ENCODE assay signal across 15 mouse cellular contexts in the genomic region with DNA sequence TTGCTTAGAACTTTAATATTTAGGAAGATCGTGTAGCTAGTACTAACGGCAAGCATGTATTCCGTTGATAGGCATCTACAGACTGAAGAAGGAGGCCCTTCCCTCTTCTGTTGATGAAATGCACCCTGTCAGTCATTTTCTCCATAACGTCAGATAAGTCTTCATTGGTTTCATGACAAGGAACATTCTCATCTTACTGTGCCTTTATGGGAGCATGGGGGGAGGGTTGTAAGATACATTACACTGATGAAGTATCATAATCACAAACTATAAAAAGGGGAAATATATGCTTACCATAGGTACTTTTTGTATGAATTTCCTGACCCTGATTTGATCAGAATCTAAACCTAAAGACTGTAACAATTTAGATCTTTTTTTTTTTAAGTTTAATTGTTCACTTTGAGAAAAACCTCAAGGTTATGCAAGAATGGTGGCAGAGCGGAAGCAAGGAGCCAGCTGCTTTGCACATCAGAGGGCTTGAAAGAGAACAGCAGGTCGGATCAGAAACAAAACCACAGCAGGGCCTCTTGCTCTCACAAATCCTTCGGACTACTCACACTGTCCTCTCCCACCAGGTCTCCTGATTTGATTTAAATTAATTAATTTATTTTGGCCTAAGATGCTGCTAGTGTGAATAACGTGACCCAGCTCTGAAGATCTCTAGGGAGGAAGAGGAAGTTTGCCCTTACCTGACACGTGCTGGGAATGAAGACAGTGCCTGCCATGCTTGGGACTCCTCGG. TPM values are rescaled to one million over a fixed set of nuclear protein-coding genes. Genes with fewer than 3 reads are reported as not detected.
DNase-seq lines count a peak whose midpoint lies in the region; ATAC-seq and TF ChIP-seq lines count a peak whose summit lies in the region.
"Had no signal": no experiment of that assay in that cellular context is flagged by ENCODE, and none has a peak within 500 bp of the region (broad histone marks: within the 10 kb centered on the region; RNA-seq: fewer than 3 reads in every experiment).

A gene (plus strand): TSS at position 668 of the 741 bp plus-strand sequence.

- no peaks in the 10 kb centered on the region; the same call in 1 of the 2 replicates for H3K4me1 ChIP-seq in lung, adult 2 months (ENCODE audit: control insufficient read depth, insufficient read depth, low read length)
- no peaks in the 10 kb centered on the region for H3K4me1 ChIP-seq in lung, postnatal 0 days (ENCODE audit: insufficient read depth, low read depth, low read length)
- peaks cover 0 to 4% of the 10 kb centered on the region in 2 experiments; a peak in 2 of 4 replicates for H3K4me1 ChIP-seq in ES-E14 (ENCODE audit: control insufficient read depth in 2 of 2, insufficient read depth in 2 of 2, low read length in 2 of 2, poor library complexity in 1 of 2)
- peaks cover 6% of the 10 kb centered on the region; the same call in 1 of the 2 replicates for H3K4me1 ChIP-seq in hindbrain, embryonic 10.5 days (replicated peaks)
- H3K4me1 ChIP-seq: embryonic facial prominence, embryonic 13.5 days; limb, embryonic 13.5 days; neural tube, embryonic 12.5 days had no signal

- peak within 1 kb of the TSS; percentile 45 for H3K4me3 ChIP-seq in lung, adult 2 months (replicated peaks; ENCODE audit: extremely low read depth, low read depth, low read length)
- H3K4me3 ChIP-seq in lung, postnatal 0 days (ENCODE audit: low read depth, low read length) = no peak within 1 kb of the TSS
- H3K4me3 ChIP-seq in ES-E14 (ENCODE audit: insufficient read depth in 1 of 2, low read depth in 1 of 2, low read length in 2 of 2, poor library complexity in 1 of 2, severe bottlenecking in 1 of 2) = no peak within 1 kb of the TSS
- no peak within 1 kb of the TSS for H3K4me3 ChIP-seq in hindbrain, embryonic 10.5 days
- H3K4me3 ChIP-seq: embryonic facial prominence, embryonic 13.5 days; limb, embryonic 13.5 days; neural tube, embryonic 12.5 days had no signal

- no peaks in the 10 kb centered on the region for H3K27me3 ChIP-seq in lung, postnatal 0 days (replicated peaks; ENCODE audit: insufficient read depth, low read length)
- H3K27me3 ChIP-seq in hindbrain, embryonic 10.5 days (ENCODE audit: insufficient read depth, poor library complexity, severe bottlenecking) = no peaks in the 10 kb centered on the region
- H3K27me3 ChIP-seq: embryonic facial prominence, embryonic 13.5 days; limb, embryonic 13.5 days; neural tube, embryonic 12.5 days had no signal

- no peak for ATAC-seq in lung, postnatal 0 days
- peak; percentile 75 for ATAC-seq in megakaryocyte progenitor cell, adult 5-6 weeks (replicated peaks; ENCODE audit: poor library complexity)
- ATAC-seq: hindbrain, postnatal 0 days had no signal

- in situ Hi-C loops in ES-E14 (cut with MboI; ENCODE audit: low sequenced_read_pairs in 2 of 2, unreplicated experiment in 2 of 2) = no loop called here

- no peaks in the 10 kb centered on the region for H3K9me3 ChIP-seq in lung, postnatal 0 days (ENCODE audit: low read length)
- H3K9me3 ChIP-seq in ES-E14 (ENCODE audit: control insufficient read depth, insufficient read depth, low read depth, low read length) = no peaks in the 10 kb centered on the region
- no peaks in the 10 kb centered on the region for H3K9me3 ChIP-seq in hindbrain, embryonic 10.5 days
- H3K9me3 ChIP-seq: embryonic facial prominence, embryonic 13.5 days; limb, embryonic 13.5 days; neural tube, embryonic 12.5 days had no signal

- no peak for DNase-seq in lung, adult 2 months
- no peak for DNase-seq in lung, postnatal 0 days (ENCODE audit: low spot score)
- DNase-seq in ES-E14 (ENCODE audit: low read depth, low spot score) = peak; percentile 9
- DNase-seq in thymus, postnatal 14 days = peak; percentile 58
- DNase-seq in right cerebral cortex, adult 2 months (ENCODE audit: low spot score in 2 of 2) = no peak
- DNase-seq in layer of hippocampus, adult 8-10 months (ENCODE audit: low spot score in 2 of 2) = no peak
- no peak for DNase-seq in hindbrain, embryonic 10.5 days (ENCODE audit: low spot score)
- DNase-seq: cerebellum, adult 11-12 months; kidney, postnatal 36 days had no signal

- H3K9ac ChIP-seq in lung, postnatal 0 days (replicated peaks; ENCODE audit: low read depth) = no peak within 1 kb of the TSS
- no peak within 1 kb of the TSS for H3K9ac ChIP-seq in ES-E14 (ENCODE audit: insufficient read depth, low read depth, low read length, poor library complexity, severe bottlenecking)
- H3K9ac ChIP-seq: embryonic facial prominence, embryonic 13.5 days; limb, embryonic 13.5 days; neural tube, embryonic 12.5 days had no signal

- H3K4me2 ChIP-seq in lung, postnatal 0 days (replicated peaks; ENCODE audit: low read depth, low read length) = no peak within 1 kb of the TSS
- H3K4me2 ChIP-seq: embryonic facial prominence, embryonic 13.5 days; heart, embryonic 11.5 days; limb, embryonic 13.5 days; neural tube, embryonic 12.5 days had no signal

- WGBS in lung, adult 2 months = 53% methylated on average over 10 of the region's 10 CpGs
- 54% methylated on average over 10 of the region's 10 CpGs for WGBS in lung, postnatal 0 days
- WGBS in hindbrain, embryonic 10.5 days = 35% methylated on average over 10 of the region's 10 CpGs

- no peak for TF ChIP-seq CTCF in lung, adult 2 months (IDR thresholded peaks at IDR 0.05; ENCODE audit: insufficient read depth, low read length)
- TF ChIP-seq CTCF in lung, postnatal 0 days (IDR thresholded peaks at IDR 0.05) = no peak

- TF ChIP-seq POLR2A in lung, adult 2 months (IDR thresholded peaks at IDR 0.05; ENCODE audit: borderline replicate concordance, extremely low read depth, low read depth, low read length) = no peak

- TF ChIP-seq EP300 in lung, postnatal 0 days (IDR thresholded peaks at IDR 0.05) = no peak

- no peak within 1 kb of the TSS for H3K27ac ChIP-seq in lung, postnatal 0 days (ENCODE audit: low read length)
- H3K27ac ChIP-seq in ES-E14 (ENCODE audit: insufficient read depth, low read depth, low read length, poor library complexity, severe bottlenecking) = no peak within 1 kb of the TSS
- no peak within 1 kb of the TSS for H3K27ac ChIP-seq in hindbrain, embryonic 10.5 days
- H3K27ac ChIP-seq: embryonic facial prominence, embryonic 13.5 days; hindbrain, postnatal 0 days; limb, embryonic 13.5 days; neural tube, embryonic 12.5 days had no signal

- H3K36me3 ChIP-seq in lung, postnatal 0 days (ENCODE audit: insufficient read depth, low read length) = no peaks in the 10 kb centered on the region
- H3K36me3 ChIP-seq in ES-E14 (ENCODE audit: control insufficient read depth, insufficient read depth, low read length, poor library complexity, severe bottlenecking) = no peaks in the 10 kb centered on the region
- H3K36me3 ChIP-seq in hindbrain, embryonic 10.5 days = no peaks in the 10 kb centered on the region
- H3K36me3 ChIP-seq: embryonic facial prominence, embryonic 13.5 days; limb, embryonic 13.5 days; neural tube, embryonic 12.5 days had no signal

TF ChIP-seq in ES-E14, 5 proteins besides CTCF, POLR2A, EP300 and RAD21:
- no peak for TF ChIP-seq ZC3H11A (IDR thresholded peaks at IDR 0.05; ENCODE audit: borderline replicate concordance, low read depth, low read length)
- 0 out of 2 replicates have a peak, but pooled peaks have one; percentile 42 for TF ChIP-seq ZNF384 (IDR thresholded peaks at IDR 0.05; ENCODE audit: low read depth, low read length)

RNA-seq across cellular contexts. Expression of the gene that starts here (rescaled TPM):
- polyA plus RNA-seq in lung, adult 2 months (2012; rRNA removed) = 2.0 and 4.6 TPM in 2 replicates
- 0.13 and 0.19 TPM in 2 replicates for polyA plus RNA-seq in lung, postnatal 0 days (2015; fragmentation: Nextera tagmentation; extraction: Ambion mirVana)
- 0.21 and 1.1 TPM in 2 replicates for total RNA-seq in ES-E14 (2012; rRNA removed)
- 6.1 and 7.0 TPM in 2 replicates for total RNA-seq in megakaryocyte progenitor cell, adult 5-6 weeks (2015)
- total RNA-seq in megakaryocyte progenitor cell, adult 5-6 weeks (2017) = 6.6 and 7.6 TPM in 2 replicates
- under 1 TPM; 0.45 to 0.76 (median 0.53) TPM for total RNA-seq in layer of hippocampus, adult 8-10 months (2022)
- polyA plus RNA-seq in hindbrain, embryonic 10.5 days (2016; fragmentation: Nextera tagmentation; extraction: Ambion mirVana) = 0.24 and 0.30 TPM in 2 replicates
- polyA plus RNA-seq: heart, embryonic 11.5 days had no signal

Comparison
In these comparisons a context has a peak if more than half of its experiments do, and no peak if none do; other contexts are left out.
1. DNase-seq: peak in ES-E14 (single experiment) and thymus, postnatal 14 days (single experiment); none in lung, adult 2 months (single experiment), lung, postnatal 0 days (single experiment), right cerebral cortex, adult 2 months (0 of 2), layer of hippocampus, adult 8-10 months (0 of 2) and hindbrain, embryonic 10.5 days (single experiment).